Mouse (Mus musculus) heart, adult 11 months (tissue): ENCODE measurements around the gene Gm45799.

Experiments used
- DNase-seq: peaks from one replicate; pipeline ENCODE4 v3.0.0; 2022

The Gm45799 gene

DNA sequence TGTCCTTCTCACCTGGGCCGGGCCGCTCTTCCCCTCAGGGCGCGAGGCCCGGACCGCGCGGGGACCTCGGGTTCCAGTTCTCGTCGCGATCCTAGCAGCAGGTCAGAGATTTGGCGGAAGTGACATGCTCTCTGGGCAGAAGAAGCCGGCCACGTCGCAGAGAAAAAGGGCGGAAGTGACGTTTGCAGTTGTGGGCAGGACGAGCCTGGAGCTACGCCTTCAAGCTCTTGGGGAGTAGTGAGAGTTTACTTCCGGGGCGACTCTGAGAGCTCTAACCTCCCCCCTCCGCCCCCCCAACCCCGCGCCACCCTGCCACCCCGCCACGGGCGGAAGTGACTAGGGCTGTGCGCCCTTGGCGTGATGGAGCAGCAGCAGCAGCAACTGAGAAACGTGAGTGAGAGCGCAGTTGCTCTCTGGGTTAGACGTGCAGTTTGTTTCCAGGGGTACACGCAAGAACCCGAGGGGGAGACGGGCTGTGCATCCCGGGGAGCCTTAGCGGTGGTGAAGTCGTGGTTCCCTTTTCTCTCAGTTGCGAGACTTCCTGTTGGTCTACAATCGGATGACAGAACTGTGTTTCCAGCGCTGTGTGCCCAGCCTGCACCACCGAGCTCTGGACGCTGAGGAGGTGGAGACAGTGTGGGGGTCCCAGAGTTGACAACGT lies at the start of gene Gm45799, which contains the start of gene Arfip2:
Gm45799 (plus strand) TSS at position 320 of the 661 bp plus-strand sequence.
Arfip2 (minus strand) TSS at position 184 of the 661 bp plus-strand sequence.
- DNase-seq, result peak; percentile 100

DNA sequence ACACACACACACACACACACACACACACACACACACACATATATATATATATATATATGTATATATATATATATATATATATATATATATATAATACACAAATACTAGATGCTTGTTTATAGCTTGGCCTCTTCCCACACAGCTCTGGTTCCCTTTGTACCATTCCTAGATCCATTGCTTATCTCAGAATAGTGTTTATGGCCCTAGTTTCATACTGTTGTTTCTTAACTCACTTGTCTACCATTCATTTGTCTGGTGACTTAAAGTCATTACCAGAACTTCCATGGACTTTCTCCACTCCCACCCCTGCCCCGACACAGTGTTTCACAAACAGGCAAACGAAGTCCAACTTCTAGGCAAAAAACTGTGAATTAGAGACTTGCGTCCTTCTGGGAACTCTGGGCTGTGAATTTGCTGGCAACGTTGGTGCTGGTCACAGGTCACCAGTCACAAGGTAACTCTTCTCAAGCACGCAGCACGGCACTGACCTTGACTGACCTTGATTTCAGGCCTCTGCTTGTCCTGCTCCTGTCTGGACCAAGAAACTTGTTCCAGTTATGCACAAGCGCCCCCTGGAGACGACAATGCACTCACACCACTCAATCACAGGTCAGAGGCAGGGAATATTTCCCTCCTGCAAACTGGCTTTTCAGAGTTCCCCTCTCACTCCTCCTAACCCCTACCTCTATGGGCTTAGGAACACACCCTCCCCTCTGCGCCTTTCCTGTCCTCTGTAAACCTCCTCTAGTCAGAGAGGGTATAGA lies 37.3 kb upstream of the Gm45799 start:
- peak; percentile 95 for DNase-seq

DNA sequence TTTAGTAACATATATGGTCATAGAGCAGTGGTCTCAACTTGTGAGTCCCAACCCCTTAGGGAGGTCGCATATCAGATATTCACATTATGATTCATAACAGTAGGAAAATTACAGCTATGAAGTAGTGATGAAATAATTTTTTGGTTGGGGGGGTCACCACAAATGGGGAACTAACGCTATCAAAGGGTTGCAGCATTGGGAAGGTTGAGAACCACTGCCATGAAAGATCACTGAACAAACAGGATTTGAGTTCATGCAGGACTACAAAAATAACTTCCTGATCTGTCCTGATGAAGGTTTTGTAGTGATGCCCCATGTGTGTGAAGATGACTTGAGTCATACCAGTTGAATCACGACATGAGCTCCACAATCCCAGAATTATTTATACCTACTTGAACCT lies 31.9 kb upstream of the Gm45799 start:
- no peak for DNase-seq

DNA sequence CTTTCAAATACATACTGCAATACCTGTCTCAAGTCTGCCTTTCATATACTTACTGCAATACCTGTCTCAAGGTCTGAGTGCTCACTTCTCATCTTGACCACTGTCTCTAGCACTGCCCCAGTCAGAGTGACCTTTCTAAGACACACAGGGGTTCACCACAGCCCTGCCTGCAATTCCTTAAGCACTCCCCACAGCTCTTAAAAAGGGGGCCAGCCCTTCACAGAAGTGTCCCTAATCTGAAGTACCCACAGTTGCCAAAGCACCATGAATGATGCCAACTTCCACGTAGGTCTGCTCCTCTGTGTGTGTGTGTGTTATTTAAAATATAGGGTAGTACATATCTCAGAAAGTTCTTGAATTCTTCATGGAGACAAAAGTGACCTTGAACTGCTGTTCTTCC lies 28.6 kb upstream of the Gm45799 start:
- no peak for DNase-seq

DNA sequence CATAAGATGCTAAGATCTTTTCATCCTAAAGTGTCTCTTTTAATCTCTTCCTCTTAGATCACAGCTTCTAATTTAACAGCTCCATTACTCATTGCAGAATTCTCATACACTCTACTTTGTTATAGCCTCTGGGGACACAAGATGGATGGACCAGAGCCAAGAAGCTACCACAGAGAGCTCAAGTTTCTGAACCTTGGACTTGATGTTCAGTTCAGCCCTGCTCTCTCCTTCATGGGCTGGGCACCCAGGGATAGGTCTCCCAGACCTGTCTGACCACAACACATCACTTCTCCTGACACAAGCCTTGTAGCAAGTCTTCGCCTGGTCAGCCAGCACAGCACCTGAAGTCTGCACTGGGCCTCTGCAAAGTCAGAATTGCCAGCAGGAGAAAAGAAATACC lies 26.0 kb upstream of the Gm45799 start:
- peak; percentile 72 for DNase-seq

DNA sequence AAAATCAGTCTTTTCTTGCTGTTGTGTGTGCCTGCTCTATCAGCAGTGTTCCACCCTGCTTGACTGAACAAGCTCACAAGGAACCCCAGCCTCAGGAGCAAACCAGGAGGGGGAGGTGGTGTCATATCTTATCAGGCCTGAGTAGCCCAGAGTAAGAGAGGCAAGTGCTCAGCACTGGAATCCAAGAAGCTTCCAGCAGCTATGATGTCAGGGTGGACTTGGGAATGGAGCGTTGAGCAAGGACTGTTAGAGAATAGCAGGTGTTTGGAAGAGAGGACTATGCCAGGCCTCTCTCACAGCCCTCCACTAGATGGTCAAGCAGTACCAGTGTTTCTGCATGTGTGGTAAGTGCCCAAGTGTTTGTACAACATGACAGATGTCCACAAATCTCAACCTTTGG lies 24.6 kb upstream of the Gm45799 start:
- peak; percentile 76 for DNase-seq

DNA sequence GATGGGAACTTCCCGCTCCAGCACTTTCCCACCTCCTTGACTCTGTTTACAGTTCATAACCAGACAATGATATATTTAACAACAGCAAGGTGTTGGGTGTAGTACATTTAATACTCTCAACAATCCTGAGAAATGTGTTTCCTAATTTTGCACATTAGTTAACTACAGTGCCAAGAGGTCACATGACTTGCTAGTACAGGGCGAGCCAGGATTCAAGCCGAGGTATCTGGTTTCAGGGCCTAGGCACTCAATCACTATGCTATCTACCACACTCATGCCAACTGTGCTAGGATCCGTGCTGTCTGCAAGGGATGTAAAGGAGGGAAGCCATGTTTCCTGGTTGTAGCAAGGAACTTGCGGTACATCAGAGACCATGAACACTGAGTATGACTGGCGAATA lies 23.8 kb upstream of the Gm45799 start:
- peak; percentile 85 for DNase-seq

DNA sequence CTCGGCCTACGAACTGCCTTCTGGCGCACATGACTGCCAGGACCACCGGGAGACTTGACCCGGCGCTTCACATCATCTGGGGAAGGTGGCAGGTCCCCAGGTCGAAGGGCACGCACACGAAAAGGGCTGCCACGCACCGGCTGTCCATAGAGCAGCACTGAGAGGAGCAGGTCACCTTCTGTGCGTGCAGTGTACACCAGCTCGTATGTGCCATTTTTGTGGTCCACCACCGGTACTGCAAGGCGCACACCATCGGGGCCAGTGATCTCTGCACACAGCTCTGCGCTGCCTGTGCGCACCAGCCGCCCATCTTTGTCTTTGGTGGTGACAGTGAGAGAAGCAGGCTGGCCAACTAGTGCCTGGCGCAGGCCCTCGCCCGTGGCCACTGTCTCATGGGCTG lies 22.5 kb upstream of the Gm45799 start:
- DNase-seq, result peak; percentile 91

DNA sequence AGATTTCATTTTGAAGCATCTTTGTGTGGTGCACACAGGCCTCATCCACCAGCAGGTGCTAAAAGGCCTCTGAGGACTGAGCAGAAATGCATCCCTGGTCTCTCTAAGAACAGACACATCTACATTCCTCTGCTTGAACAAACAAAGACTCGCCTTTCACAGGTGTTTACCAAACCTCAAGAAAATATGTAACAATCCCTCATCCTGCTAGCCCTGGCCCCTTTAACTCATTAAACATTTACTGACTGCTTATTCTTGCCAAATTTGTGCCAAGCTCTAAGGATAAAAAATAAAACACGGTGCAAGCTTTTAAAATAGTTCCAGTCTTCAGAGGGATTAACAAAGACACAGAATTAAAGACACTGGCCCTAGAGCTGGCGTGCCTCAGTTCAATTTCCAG lies 20.7 kb upstream of the Gm45799 start:
- no peak for DNase-seq

DNA sequence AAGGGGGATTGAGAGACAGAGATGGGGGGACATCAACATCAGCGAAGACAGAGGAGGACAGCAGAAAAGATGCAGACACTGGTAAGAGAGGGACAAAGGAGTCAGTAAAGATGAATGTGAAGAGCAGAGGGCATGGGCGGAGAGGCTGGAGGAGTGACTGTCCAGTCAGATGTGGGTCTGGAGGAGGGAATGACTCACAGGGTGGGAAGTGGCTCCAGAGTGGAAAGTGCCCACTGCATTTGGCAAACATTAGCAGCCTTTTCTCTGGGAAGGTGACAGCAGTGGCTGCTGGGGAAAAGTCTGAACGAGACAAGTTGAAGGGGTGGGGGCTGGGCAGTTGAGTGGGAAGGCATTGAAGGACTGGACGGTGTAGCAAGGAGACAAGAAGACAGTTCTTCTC lies 19.3 kb upstream of the Gm45799 start:
- no peak for DNase-seq

DNA sequence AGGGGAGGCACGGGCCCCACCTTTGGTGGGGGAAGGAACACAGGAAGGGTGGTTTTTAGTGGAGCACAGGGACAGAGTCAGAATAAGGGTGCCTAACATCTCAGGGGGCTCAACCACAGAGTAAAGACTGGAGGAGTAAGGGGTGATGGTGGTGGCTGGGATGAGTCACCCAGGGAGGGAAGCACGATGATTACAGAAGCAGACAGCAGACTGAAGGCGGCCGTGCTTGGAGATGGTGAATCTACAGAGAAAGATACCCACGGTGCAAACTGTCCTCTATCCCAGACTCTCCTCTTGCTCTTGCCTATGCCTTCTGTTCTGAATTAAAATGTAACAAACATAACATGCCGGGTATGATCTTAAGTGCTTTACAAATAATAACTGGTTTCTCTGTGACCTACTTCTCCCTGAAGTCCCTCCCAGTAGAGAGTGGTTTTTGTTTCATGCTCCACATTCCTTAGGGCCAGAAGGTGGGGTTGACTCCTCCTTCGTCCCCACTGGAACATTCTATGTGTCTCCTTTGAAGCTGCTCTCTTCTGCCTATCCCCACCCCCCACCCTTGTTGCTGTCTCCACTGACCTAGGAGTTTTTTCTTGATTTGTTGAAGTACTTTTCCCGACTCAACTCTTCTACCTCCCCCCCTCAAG lies 18.6 kb upstream of the Gm45799 start:
- peak; percentile 79 for DNase-seq

DNA sequence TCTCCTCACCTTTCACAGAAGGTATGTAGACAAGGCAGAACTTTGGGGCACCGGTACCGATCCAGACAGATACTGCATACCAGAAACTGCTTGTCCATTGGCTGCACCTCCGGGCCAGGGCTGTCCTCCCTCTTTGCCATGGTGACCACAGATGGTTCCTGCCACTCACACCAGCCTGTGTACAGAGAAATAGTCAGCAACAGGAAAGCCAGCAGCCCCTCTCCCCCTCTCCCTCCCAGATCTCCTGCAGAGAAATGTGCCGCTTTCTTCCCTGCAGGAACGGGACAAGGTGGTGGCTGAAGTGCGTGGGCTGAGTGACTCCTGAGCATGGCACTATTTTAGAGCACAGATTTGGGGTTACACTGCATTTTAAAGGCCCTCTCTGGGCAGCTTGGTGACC lies 15.0 kb upstream of the Gm45799 start:
- no peak for DNase-seq

DNA sequence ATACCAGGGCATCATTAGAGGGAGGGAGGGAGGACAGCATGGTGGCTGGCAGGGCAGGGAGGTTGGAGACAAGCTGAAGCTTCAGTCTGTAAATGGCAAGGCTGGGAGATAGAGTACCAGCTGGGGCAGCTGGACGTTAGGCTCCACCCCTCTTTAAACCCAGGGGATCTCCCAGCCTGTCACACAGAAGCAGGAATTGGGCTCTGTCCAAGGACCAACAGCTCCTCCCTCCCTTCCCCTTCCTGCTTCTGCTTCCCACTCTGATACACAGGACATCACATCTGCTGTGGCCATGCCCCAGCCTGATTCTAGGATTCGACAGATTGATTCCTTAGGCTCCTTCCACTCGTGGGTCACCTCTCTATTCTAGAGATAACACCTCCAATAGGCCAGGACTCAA lies 11.7 kb upstream of the Gm45799 start:
- peak; percentile 99 for DNase-seq

DNA sequence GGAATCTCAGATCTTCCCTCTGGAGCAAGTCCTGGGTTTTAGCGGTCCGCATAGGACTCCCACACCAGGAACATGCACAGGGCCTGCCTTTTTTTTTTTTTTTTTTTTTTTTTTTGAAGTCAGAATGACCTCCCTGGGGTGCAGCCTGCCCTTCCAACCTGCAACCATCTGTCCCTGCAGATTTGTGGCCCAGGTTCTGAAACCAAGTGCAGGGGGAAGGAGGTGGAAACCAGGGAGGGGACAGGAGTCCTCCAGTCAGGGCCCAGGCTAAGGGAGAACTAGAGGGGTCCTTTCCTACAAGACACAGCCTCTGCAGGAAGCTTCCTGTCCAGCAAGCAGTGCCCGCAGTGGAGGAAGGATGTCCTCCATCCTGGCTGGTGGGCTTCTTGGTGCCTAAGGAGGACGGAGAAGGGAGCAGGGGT lies 7.8 kb upstream of the Gm45799 start:
- DNase-seq, result peak; percentile 94

DNA sequence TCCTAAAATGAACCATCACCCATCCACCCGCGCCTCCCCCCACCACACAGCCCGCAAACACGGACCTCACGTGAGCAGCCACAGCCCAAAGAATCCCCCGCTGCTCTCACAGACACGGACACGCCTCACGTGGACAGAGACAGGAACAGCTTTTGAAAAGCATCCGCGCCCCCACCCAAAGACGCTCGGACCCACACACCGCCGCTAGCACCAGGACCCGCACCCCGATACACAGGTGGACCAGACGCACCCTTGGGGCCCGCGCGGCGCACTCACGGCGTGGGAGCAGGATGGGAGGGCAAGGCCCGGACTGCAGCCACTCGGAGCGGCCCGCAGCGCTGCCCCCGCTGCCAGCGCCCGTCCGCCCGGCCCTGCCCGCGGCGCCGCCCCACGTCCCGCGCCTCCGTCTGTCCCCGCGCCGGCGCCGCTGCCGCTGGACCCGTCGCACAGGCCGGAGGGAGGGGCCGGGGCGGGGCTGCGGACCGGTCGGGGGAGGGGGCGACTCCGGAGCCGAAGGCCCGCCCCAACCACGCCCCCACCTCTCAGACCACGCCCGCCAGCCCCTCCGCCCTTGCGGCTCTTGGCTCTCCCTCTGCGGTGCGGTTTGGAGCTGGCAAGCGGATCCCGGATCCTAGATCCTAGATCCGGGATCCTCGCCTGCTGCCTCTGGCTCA lies 7.1 kb upstream of the Gm45799 start, which contains the start of gene Trim3:
Trim3 (minus strand) TSS at position 445 of the 674 bp plus-strand sequence.
- DNase-seq, result peak; percentile 99

DNA sequence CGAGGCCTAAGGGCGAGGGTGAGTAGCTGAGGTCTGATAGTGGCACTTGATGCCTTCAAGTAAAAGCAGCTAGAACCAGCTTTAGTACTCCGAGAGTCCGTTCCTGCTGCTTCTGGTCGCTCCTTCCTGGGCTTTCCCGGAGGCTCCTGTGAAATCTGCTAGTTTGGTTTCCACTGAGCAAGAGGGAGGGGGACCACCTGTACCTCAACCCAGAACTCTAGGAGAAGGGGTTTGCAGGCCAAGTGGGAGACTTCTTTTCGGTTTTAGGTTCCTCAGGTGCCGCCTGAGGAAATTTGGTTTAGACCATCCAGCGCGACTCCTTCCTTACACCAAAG lies 6.6 kb upstream of the Gm45799 start:
- DNase-seq, result no peak

DNA sequence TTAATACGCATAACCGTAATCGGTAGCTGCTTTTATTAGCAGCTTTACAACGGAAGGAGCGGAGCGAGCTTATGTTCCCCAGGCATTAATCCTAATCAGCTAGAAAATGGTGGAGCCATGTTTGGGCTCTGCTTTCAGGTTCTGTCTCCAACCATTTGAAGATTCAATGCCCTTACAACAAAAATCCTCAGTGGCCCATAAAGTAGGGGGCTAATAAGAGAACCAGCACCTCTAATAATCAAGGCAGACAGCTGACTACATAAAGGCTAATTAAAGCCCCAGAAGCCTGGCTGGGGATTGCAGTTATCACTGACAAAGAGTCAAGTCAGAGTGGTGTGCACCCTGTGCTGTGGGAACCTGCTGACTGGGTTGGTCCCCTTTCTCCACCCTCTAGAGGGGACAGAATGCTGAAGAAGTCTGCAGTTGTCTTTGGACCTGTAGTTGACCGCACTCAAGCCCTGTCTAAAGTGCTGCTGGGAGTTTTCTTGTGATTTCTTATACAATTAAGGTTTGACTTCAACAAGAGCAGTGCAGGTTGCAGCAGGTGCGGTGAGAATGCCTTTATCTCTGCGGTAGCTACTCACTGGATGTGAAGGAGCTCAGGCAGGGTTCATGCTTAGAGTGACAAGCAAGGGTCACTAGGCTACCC lies 6.0 kb upstream of the Gm45799 start:
- DNase-seq, result peak; percentile 90

DNA sequence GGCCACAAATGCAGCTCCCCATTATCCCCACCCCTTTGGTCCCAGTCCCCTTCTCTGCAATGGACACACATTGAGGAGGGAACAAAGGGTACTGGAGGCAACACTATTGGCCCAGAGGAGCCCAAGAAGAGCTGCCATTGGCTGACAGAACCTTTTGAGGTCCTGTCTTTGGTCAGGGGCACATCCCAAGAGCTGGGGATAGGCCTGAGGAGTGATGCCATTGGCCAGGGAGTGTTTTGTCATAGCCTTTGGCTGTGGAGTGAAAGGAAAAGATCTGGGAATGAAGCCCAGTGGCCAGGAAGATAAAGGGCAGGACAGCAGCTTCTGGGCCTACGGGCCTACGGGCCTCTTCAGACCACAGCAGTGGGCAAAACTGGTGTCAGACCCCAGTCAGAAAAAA lies 4.6 kb upstream of the Gm45799 start:
- DNase-seq, result peak; percentile 96

DNA sequence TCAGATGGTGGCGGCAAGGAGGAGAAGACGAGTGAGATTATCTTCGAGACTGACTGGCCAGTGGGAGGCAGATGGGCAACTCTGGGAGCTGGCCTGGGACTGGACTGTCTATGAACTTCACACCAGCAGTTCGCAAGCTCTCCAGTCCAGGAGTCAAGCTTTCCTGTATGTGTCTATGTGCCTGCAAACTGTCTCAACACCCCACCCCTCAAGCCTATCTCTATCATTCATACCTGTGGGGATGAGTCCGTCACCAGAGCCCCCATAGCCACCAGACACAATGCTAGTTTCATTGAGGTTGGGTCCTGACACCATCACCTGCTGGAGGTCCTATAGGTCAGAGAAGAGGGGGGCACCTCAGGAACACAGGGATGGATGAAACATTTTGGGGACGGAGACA lies 1.6 kb upstream of the Gm45799 start:
- DNase-seq, result peak; percentile 90

DNA sequence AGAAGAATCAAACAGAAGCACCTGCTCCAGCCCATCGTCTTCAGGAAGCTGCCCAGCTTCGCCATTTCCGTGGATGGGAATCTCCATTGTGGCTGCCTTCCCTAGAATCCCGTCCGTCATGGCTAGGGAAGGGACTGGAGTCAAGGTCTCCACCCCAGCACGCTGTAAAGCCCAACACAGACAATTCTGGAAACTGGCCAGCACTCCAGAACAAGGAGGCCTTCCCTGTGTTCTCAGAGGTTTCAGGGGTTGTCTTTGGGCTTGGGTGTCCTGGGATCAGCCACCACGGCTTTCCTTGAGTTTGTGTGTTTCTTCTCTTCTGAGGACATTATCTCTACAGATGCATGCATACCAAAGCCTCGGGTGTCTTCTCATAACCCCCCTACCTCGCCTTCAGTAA lies 1.0 kb upstream of the Gm45799 start:
- peak; percentile 93 for DNase-seq

DNA sequence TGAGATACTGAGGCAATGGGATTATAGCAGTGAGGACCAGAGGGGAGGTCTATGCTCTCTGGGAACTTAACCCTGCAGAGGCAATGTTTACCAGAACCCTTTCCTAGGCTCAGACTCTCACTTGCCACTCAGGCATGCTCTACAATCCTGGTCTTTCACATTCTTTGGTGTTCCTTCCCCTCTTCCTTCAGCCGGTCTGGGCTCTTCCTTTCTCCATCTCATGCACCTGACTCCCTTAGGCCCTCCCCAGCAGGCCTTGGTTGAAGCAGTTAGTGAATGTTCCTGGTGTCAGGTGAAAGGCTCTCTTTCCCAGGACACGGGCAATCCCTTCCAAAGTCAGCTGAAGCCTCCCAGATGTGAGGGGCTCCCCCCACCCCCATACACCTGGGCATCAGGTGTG lies 596 bp upstream of the Gm45799 start, which contains the start of gene Timm10b:
Timm10b (plus strand) TSS at position 301 of the 400 bp plus-strand sequence.
- DNase-seq, result no peak

DNA sequence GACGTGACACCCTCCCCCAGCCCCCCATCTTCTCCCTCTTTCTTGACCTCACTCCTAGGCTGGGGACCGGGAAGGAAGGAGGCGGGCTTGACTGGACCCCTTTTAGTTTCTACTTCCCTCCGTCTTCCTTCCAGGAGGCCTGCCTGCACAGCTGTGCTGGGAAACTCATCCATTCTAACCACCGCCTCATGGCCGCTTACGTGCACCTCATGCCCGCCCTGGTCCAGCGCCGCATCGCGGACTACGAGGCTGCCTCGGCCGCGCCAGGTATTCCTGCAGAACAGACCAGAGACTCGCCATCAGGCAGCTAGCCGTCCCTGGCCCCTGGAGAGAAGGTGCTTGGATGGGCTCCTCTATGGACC lies 523 bp downstream of the Gm45799 start:
- DNase-seq, result no peak

DNA sequence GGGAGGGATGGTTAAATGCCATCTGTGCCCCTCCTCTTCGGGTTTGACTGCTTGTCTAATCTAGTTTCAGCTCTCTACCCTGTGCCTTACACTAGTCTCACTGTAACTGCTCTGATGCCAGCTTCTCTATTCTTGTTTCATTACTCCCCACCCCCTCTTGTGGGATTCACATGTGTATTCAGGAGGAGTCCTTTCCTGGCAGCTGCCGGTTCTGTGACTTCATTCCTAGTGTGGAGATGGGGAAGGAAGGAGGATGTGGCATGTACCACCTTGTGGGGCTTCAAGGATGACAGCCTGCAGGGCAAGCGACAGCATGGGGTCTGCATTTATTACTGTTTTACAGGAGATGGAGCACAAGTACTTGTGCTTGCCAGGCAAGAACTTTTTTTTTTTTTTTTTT lies 1.6 kb downstream of the Gm45799 start:
- DNase-seq, result peak; percentile 90
